In genomic region chr12:69704799-69705458, GRCm38 (mm10) we compare ENCODE assay signal across 16 mouse cellular contexts. TPM values are rescaled to one million over a fixed set of nuclear protein-coding genes. Genes with fewer than 3 reads are reported as not detected.
A peak's percentile ranks its signal among the peaks of the same experiment; 100 is the strongest.
DNase-seq lines count a peak whose midpoint lies in the region; ATAC-seq lines count a peak whose summit lies in the region.
"Had no signal": no experiment of that assay in that cellular context is flagged by ENCODE, and none has a peak within 500 bp of the region (broad histone marks: within the 10 kb centered on the region; RNA-seq: fewer than 3 reads in every experiment).

No protein-coding gene starts in this region.

- no peaks in the 10 kb centered on the region for H3K4me1 ChIP-seq in kidney, embryonic 15.5 days
- H3K4me1 ChIP-seq in liver, embryonic 11.5 days (replicated peaks; ENCODE audit: control insufficient read depth, insufficient read depth, low read length), result no peaks in the 10 kb centered on the region
- H3K4me1 ChIP-seq in stomach, embryonic 15.5 days, result no peaks in the 10 kb centered on the region
- H3K4me1 ChIP-seq: embryonic facial prominence, embryonic 13.5 days had no signal

- no peak overlapping the region for H3K9ac ChIP-seq in kidney, embryonic 15.5 days
- no peak overlapping the region for H3K9ac ChIP-seq in liver, embryonic 11.5 days (ENCODE audit: low read depth, low read length)
- no peak overlapping the region for H3K9ac ChIP-seq in stomach, embryonic 15.5 days
- H3K9ac ChIP-seq: embryonic facial prominence, embryonic 13.5 days had no signal

- no peaks in the 10 kb centered on the region for H3K27me3 ChIP-seq in kidney, embryonic 15.5 days
- H3K27me3 ChIP-seq in liver, embryonic 11.5 days (replicated peaks; ENCODE audit: control insufficient read depth, insufficient read depth, low read length), result no peaks in the 10 kb centered on the region
- H3K27me3 ChIP-seq in stomach, embryonic 15.5 days (replicated peaks), result no peaks in the 10 kb centered on the region
- H3K27me3 ChIP-seq: embryonic facial prominence, embryonic 13.5 days; megakaryocyte, embryonic 14.5 days had no signal

- no peak overlapping the region for H3K4me2 ChIP-seq in kidney, embryonic 15.5 days
- no peak overlapping the region for H3K4me2 ChIP-seq in liver, embryonic 11.5 days
- no peak overlapping the region for H3K4me2 ChIP-seq in stomach, embryonic 15.5 days
- H3K4me2 ChIP-seq: embryonic facial prominence, embryonic 13.5 days had no signal

- H3K4me3 ChIP-seq in kidney, embryonic 15.5 days (replicated peaks), result no peak overlapping the region
- no peak overlapping the region for H3K4me3 ChIP-seq in liver, embryonic 11.5 days (ENCODE audit: low read depth, low read length)
- H3K4me3 ChIP-seq in stomach, embryonic 15.5 days (replicated peaks), result no peak overlapping the region
- H3K4me3 ChIP-seq: embryonic facial prominence, embryonic 13.5 days; megakaryocyte, embryonic 14.5 days had no signal

- peak; percentile 87 for ATAC-seq in kidney, embryonic 15.5 days (replicated peaks; ENCODE audit: low FRiP score)
- ATAC-seq in erythroblast, adult 5-6 weeks (replicated peaks; ENCODE audit: low FRiP score, poor library complexity, severe bottlenecking), result 0 out of 2 replicates have a peak, but pooled peaks have one; percentile 54
- ATAC-seq in liver, embryonic 11.5 days (replicated peaks; ENCODE audit: low FRiP score), result peak; percentile 81
- ATAC-seq in stomach, embryonic 15.5 days (ENCODE audit: insufficient read depth, low FRiP score, low read depth), result peak; percentile 91
- ATAC-seq: activated CD4-positive, CD25-positive, alpha-beta regulatory T cell, adult 4 months; hindbrain, postnatal 0 days; midbrain, embryonic 16.5 days had no signal

- DNase-seq in kidney, adult 18-20 months, result no peak
- no peak for DNase-seq in liver, embryonic 11.5 days (ENCODE audit: low spot score)
- no peak for DNase-seq in lung, adult 18-20 months
- no peak for DNase-seq in embryo, embryonic 9.5 days (ENCODE audit: extremely low spot score)
- DNase-seq: cerebellum, adult 11-12 months; heart, postnatal 14 days; layer of hippocampus, postnatal 36 days; right cerebral cortex, postnatal 14 days had no signal

- peaks cover 15% of the 10 kb centered on the region for H3K36me3 ChIP-seq in kidney, embryonic 15.5 days
- H3K36me3 ChIP-seq in liver, embryonic 11.5 days (ENCODE audit: control insufficient read depth, insufficient read depth, low read length), result no peaks in the 10 kb centered on the region; the same call in 1 of the 2 replicates
- H3K36me3 ChIP-seq in stomach, embryonic 15.5 days, result peaks cover 2% of the 10 kb centered on the region; the same call in 1 of the 2 replicates

- WGBS in kidney, embryonic 15.5 days, result 69% methylated on average over 11 of the region's 11 CpGs
- WGBS in liver, embryonic 11.5 days, result 74% methylated on average over 11 of the region's 11 CpGs
- 65% methylated on average over 11 of the region's 11 CpGs for whole genome bisulfite sequencing in stomach, embryonic 15.5 days

- H3K27ac ChIP-seq in kidney, embryonic 15.5 days, result peak overlapping the region; percentile 28; the same call in 1 of the 2 replicates
- no peak overlapping the region for H3K27ac ChIP-seq in liver, embryonic 11.5 days (ENCODE audit: low read depth, low read length)
- no peak overlapping the region for H3K27ac ChIP-seq in stomach, embryonic 15.5 days
- H3K27ac ChIP-seq: embryonic facial prominence, embryonic 13.5 days; hindbrain, postnatal 0 days had no signal

- H3K9me3 ChIP-seq in kidney, embryonic 15.5 days (replicated peaks), result no peaks in the 10 kb centered on the region
- no peaks in the 10 kb centered on the region for H3K9me3 ChIP-seq in liver, embryonic 11.5 days (ENCODE audit: control insufficient read depth, low read length)
- H3K9me3 ChIP-seq in stomach, embryonic 15.5 days, result no peaks in the 10 kb centered on the region
- H3K9me3 ChIP-seq: embryonic facial prominence, embryonic 13.5 days; megakaryocyte, embryonic 14.5 days had no signal

RNA-seq across cellular contexts. Expression of gene L2hgdh, which starts 19.7 kb away (rescaled TPM):
- 22.3 TPM in 2 replicates for polyA plus RNA-seq in kidney, embryonic 15.5 days (2015; fragmentation: Nextera tagmentation; extraction: Ambion mirVana)
- 2.3 and 7.7 TPM in 2 replicates for total RNA-seq in erythroblast, adult 5-6 weeks (2015; ENCODE audit: low replicate concordance)
- total RNA-seq in erythroblast, adult 5-6 weeks (2017; ENCODE audit: low replicate concordance), result 3.3 and 3.9 TPM in 2 replicates
- 25.0 and 26.8 TPM in 2 replicates for polyA plus RNA-seq in liver, embryonic 11.5 days (2014; fragmentation: Nextera tagmentation; extraction: Ambion mirVana)
- polyA plus RNA-seq in stomach, embryonic 15.5 days (2015; fragmentation: Nextera tagmentation; extraction: Ambion mirVana), result 18.3 and 21.2 TPM in 2 replicates

RNA-seq across cellular contexts. Expression of gene Atp5s, which starts 19.8 kb away (rescaled TPM):
- 30.7 and 31.0 TPM in 2 replicates for polyA plus RNA-seq in kidney, embryonic 15.5 days (2015; fragmentation: Nextera tagmentation; extraction: Ambion mirVana)
- total RNA-seq in erythroblast, adult 5-6 weeks (2015; ENCODE audit: low replicate concordance), result 15.5 and 47.3 TPM in 2 replicates
- 11.7 and 15.2 TPM in 2 replicates for total RNA-seq in erythroblast, adult 5-6 weeks (2017; ENCODE audit: low replicate concordance)
- 30.0 and 34.3 TPM in 2 replicates for polyA plus RNA-seq in liver, embryonic 11.5 days (2014; fragmentation: Nextera tagmentation; extraction: Ambion mirVana)
- 28.2 and 28.3 TPM in 2 replicates for polyA plus RNA-seq in stomach, embryonic 15.5 days (2015; fragmentation: Nextera tagmentation; extraction: Ambion mirVana)

RNA-seq across cellular contexts. Expression of gene Sos2, which starts 23.3 kb away (rescaled TPM):
- 8.7 and 9.1 TPM in 2 replicates for polyA plus RNA-seq in kidney, embryonic 15.5 days (2015; fragmentation: Nextera tagmentation; extraction: Ambion mirVana)
- 20.7 and 31.3 TPM in 2 replicates for total RNA-seq in erythroblast, adult 5-6 weeks (2015; ENCODE audit: low replicate concordance)
- 13.5 and 14.3 TPM in 2 replicates for total RNA-seq in erythroblast, adult 5-6 weeks (2017; ENCODE audit: low replicate concordance)
- polyA plus RNA-seq in liver, embryonic 11.5 days (2014; fragmentation: Nextera tagmentation; extraction: Ambion mirVana), result 7.6 and 9.2 TPM in 2 replicates
- polyA plus RNA-seq in stomach, embryonic 15.5 days (2015; fragmentation: Nextera tagmentation; extraction: Ambion mirVana), result 10.9 and 12.3 TPM in 2 replicates
